Mouse (Mus musculus) liver, postnatal 0 days (tissue): ENCODE data around the gene Sec14l4.

Source experiments
- CTCF ChIP-seq: sonication (generic); IDR thresholded peaks from 2 replicates; pipeline ENCODE4 v1.5.1; 2016; ENCODE audit warnings: antibody characterized with exemption, low read depth
- EP300 ChIP-seq: IDR thresholded peaks from 2 replicates; pipeline ENCODE4 v1.6.1; 2016; ENCODE audit warnings: antibody characterized with exemption, low read depth, mild to moderate bottlenecking

GRCm38 (mm10) chr11:4001603-4002002, 29.7 kb upstream of the Sec14l4 start:
- TF ChIP-seq CTCF, result peak; percentile 83
- no peak for TF ChIP-seq EP300
